Mouse (Mus musculus): ENCODE measurements around the gene Yif1a. TPM values are rescaled to one million over a fixed set of nuclear protein-coding genes. Genes with fewer than 3 reads are reported as not detected.

Yif1a gene
- polyA plus RNA-seq, 1 experiment from 2014 or later = 67.3 TPM

- Histone ChIP-seq H3K36me3 (peaks cover 60% of the 10 kb centered on the region), H3K9ac (no peak overlapping the region)
- WGBS = 50% methylated on average over 4 of the region's 4 CpGs
These were observed 20.4 kb downstream of the Yif1a start for GRCm38 (mm10) chr19:5108702-5109101.

DNA sequence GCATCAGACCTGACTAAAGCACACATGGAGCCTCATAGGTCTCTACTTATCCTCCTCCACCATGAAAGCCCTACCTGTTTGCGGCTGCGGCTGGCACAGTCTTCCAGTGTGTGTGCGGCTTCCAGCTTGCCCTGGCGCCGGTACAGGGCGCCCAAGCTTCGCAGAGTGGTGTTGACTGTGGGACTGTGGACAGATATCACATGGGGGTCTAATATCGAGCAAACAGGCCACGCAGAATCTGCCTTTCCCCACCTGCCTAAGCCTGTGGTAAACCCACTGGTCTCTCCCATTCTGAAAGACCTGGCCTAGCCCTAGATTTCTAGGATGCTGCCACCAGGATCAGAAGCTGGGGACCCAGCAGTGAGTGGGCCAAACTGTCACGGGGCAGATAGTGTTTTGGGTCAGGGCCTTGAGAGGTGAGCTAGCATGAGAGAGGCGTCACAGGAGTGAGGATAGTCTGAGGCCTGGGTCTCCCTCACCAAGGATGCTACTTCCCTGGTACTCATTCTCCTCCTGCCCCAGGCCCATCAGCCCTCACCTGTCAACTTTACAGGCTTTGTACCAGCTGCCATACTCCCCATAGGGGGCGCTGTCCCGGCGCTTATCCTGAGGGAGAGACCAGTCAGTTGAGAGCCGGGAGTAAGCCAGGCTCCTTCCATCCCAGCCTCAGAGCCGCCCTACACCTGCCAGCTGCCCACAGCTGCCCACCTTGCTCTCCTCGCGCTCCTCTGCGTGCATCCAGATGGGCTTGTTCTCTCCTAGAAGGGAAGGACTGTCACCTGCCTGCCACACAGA, 21.5 kb downstream of the Yif1a start:
- Histone ChIP-seq H3K27me3 (no peaks in the 10 kb centered on the region), H3K27ac (no peak overlapping the region), H3K36me3 (peaks cover 52% of the 10 kb centered on the region), H3K9ac (no peak overlapping the region; the same call in 1 of the 2 replicates), H3K4me1 (peaks cover 10% of the 10 kb centered on the region), H3K4me2 (replicated peaks) (no peak overlapping the region), H3K4me3 (no peak overlapping the region), H3K9me3 (no peaks in the 10 kb centered on the region)
- no peak for ATAC-seq (ENCODE audit: insufficient number of reproducible peaks, insufficient read depth, low FRiP score, low TSS enrichment)
- 76% methylated on average over 19 of the region's 19 CpGs for WGBS

More at GRCm38 (mm10) chr19:5108702-5109101, 20.4 kb downstream of the Yif1a start:
- no peak for ATAC-seq (ENCODE audit: insufficient number of reproducible peaks, insufficient read depth, low FRiP score, low TSS enrichment)
- Histone ChIP-seq H3K27me3 (no peaks in the 10 kb centered on the region), H3K27ac (no peak overlapping the region), H3K4me1 (peaks cover 12% of the 10 kb centered on the region), H3K4me3 (no peak overlapping the region), H3K9me3 (no peaks in the 10 kb centered on the region), H3K4me2 (replicated peaks) (no peak overlapping the region)

DNA sequence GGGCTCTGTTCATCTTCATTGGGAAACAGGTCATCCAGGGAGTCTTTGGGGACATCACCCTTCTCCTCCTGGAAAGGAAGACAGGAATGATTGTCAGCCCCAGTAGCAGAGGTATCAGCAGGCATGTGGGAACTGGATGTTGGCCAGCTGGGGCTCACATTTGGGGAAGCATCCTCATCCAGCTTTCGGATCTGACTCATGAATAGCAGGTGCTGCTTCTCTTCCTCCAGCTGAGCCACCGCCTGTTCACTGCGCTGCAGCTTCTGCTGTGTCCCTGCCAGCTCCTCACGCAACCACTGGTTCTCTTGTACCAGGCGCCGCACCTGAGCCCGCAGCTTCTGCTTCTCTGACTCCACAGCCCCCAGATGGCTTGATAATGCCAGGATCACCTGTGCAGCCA, 25.4 kb downstream of the Yif1a start:
- WGBS = 94% methylated on average over 7 of the region's 7 CpGs
- no peak overlapping the region for H3K4me3 ChIP-seq
- H3K9me3 ChIP-seq = no peaks in the 10 kb centered on the region
- no peak overlapping the region for H3K27ac ChIP-seq
- H3K36me3 ChIP-seq = peaks cover 44% of the 10 kb centered on the region
- H3K9ac ChIP-seq = no peak overlapping the region
- H3K27me3 ChIP-seq = no peaks in the 10 kb centered on the region
- no peak overlapping the region for H3K4me2 ChIP-seq (replicated peaks)
- peaks cover 16% of the 10 kb centered on the region for H3K4me1 ChIP-seq
- ATAC-seq (ENCODE audit: insufficient number of reproducible peaks, insufficient read depth, low FRiP score, low TSS enrichment) = no peak

- H3K4me2 ChIP-seq (replicated peaks) = peak overlapping the region; percentile 89
- WGBS = under 1% methylated on average over 77 of the region's 83 CpGs
These were observed 29.4 kb downstream of the Yif1a start for GRCm38 (mm10) chr19:5117494-5118383.

DNA sequence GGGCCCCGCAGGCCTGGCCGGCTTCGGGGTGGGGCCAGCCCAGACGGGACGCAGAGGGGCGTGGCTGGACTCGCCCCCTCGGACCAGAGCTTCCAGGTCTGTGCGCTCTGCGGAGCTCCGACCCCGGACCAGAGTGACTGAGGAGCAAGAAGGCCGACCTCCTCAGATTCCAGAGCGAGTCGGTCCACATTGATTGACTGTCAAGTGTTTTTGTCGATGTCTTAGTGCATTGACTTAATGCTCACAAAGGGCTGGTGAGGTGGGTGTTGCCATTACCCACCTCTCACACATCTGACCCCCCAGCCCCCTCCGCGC, 30.0 kb downstream of the Yif1a start, which contains the start of gene Klc2:
Klc2 (minus strand) TSS at position 177 of the 315 bp plus-strand sequence.
- WGBS = 1% methylated on average over 18 of the region's 18 CpGs
- Histone ChIP-seq H3K4me3 (peak within 1 kb of the TSS; percentile 77), H3K27ac (peak within 1 kb of the TSS; percentile 92), H3K4me2 (replicated peaks) (peak within 1 kb of the TSS; percentile 89), H3K4me1 (peaks cover 19% of the 10 kb centered on the region), H3K9ac (peak within 1 kb of the TSS; percentile 74), H3K9me3 (no peaks in the 10 kb centered on the region), H3K27me3 (no peaks in the 10 kb centered on the region), H3K36me3 (peaks cover 4% of the 10 kb centered on the region; the same call in 1 of the 2 replicates)
- ATAC-seq (ENCODE audit: insufficient number of reproducible peaks, insufficient read depth, low FRiP score, low TSS enrichment) = peak; percentile 92

More at GRCm38 (mm10) chr19:5117494-5118383, 29.4 kb downstream of the Yif1a start:
- ATAC-seq (ENCODE audit: insufficient number of reproducible peaks, insufficient read depth, low FRiP score, low TSS enrichment) = peak; percentile 77
- peak overlapping the region; percentile 74 for H3K9ac ChIP-seq
- peak overlapping the region; percentile 77 for H3K4me3 ChIP-seq
- peak overlapping the region; percentile 92 for H3K27ac ChIP-seq
- H3K4me1 ChIP-seq = peaks cover 19% of the 10 kb centered on the region
- no peaks in the 10 kb centered on the region for H3K27me3 ChIP-seq
- H3K9me3 ChIP-seq = no peaks in the 10 kb centered on the region
- peaks cover 6% of the 10 kb centered on the region for H3K36me3 ChIP-seq

DNA sequence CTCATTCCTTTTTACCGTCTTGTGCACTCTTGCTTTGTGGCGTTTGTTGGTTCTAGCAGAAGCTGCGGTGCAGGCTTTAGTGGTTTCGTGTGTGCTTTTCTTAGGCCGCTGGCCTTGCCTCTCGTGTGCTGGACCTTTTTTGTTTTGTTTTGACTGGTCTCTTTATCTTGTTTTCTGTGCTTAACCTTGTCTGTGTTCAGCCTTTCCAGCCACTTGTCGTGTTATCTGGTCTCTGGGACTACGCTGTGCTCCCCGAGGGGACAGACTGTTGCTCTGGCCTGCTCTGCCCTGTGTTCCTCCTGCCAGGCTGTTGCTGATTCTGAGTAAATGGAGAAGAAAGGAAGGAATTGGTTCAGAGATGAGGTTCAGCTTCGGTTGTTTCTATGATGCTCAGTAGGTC, 34.2 kb downstream of the Yif1a start:
- no peaks in the 10 kb centered on the region for H3K27me3 ChIP-seq
- no peaks in the 10 kb centered on the region for H3K36me3 ChIP-seq
- no peak overlapping the region for H3K4me3 ChIP-seq
- no peak overlapping the region for H3K9ac ChIP-seq
- 80% methylated on average over 10 of the region's 10 CpGs for WGBS
- H3K27ac ChIP-seq = no peak overlapping the region
- H3K4me1 ChIP-seq = peaks cover 10% of the 10 kb centered on the region
- ATAC-seq (ENCODE audit: insufficient number of reproducible peaks, insufficient read depth, low FRiP score, low TSS enrichment) = no peak
- no peak overlapping the region for H3K4me2 ChIP-seq (replicated peaks)
- no peaks in the 10 kb centered on the region for H3K9me3 ChIP-seq

DNA sequence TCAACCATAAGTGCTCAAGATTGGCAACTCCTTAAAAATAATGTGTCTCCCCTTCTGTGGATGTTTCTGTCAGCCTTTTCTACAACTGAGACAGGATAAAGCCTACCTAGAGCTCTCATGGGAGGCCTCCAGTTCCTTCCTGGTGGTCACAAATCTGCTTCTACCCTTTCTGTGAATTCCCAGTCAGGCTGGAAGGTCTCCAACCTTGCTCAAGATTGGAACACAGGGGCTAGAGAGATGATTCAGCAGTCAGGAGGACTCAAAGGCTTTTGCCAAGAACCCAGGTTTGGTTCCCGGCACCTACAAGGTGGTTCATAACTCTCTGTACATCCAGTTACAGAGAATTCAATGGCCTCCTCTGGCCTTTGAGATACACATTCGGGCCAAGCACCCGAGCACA, 34.9 kb downstream of the Yif1a start:
- WGBS = 87% methylated on average over 3 of the region's 3 CpGs
- Histone ChIP-seq H3K27me3 (no peaks in the 10 kb centered on the region), H3K4me3 (no peak overlapping the region), H3K4me1 (peaks cover 9% of the 10 kb centered on the region; the same call in 1 of the 2 replicates), H3K9ac (no peak overlapping the region), H3K4me2 (replicated peaks) (no peak overlapping the region), H3K9me3 (no peaks in the 10 kb centered on the region), H3K27ac (no peak overlapping the region), H3K36me3 (no peaks in the 10 kb centered on the region)
- no peak for ATAC-seq (ENCODE audit: insufficient number of reproducible peaks, insufficient read depth, low FRiP score, low TSS enrichment)

GRCm38 (mm10) chr19:5124055-5124614, 35.8 kb downstream of the Yif1a start:
- H3K9ac ChIP-seq = no peak overlapping the region
- H3K27me3 ChIP-seq = no peaks in the 10 kb centered on the region
- ATAC-seq (ENCODE audit: insufficient number of reproducible peaks, insufficient read depth, low FRiP score, low TSS enrichment) = no peak
- no peak overlapping the region for H3K27ac ChIP-seq
- WGBS = 72% methylated on average over 7 of the region's 7 CpGs
- no peaks in the 10 kb centered on the region for H3K9me3 ChIP-seq
- H3K36me3 ChIP-seq = no peaks in the 10 kb centered on the region
- H3K4me3 ChIP-seq = no peak overlapping the region
- no peak overlapping the region for H3K4me2 ChIP-seq (replicated peaks)
- no peaks in the 10 kb centered on the region for H3K4me1 ChIP-seq

GRCm38 (mm10) chr19:5129770-5130169, 41.4 kb downstream of the Yif1a start:
- no peak overlapping the region for H3K27ac ChIP-seq
- no peaks in the 10 kb centered on the region for H3K27me3 ChIP-seq
- H3K9ac ChIP-seq = no peak overlapping the region
- no peak overlapping the region for H3K4me3 ChIP-seq
- H3K4me2 ChIP-seq (replicated peaks) = no peak overlapping the region
- H3K36me3 ChIP-seq = peaks cover 15% of the 10 kb centered on the region
- ATAC-seq (ENCODE audit: insufficient number of reproducible peaks, insufficient read depth, low FRiP score, low TSS enrichment) = no peak
- no peaks in the 10 kb centered on the region for H3K4me1 ChIP-seq
- H3K9me3 ChIP-seq = no peaks in the 10 kb centered on the region
- 47% methylated on average over 1 of the region's 1 CpGs for WGBS

DNA sequence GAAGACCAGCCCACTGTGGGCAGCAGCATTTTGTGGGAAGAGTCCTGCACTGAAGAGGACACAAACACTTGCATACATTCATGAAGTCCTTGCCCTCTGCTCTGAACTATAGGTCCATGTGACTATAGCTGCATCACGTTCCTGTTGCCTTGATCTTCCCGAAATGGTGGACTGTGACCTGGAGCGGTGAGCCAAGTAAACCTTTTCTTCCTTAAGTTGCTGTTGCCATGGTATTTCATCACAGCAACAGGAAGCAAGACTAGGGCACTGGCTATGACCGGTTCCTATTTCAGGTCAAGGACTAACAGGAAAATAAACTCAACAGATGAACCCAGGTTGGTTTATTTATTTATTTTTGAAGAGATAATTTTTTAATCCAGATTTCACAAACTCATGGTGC, 42.9 kb downstream of the Yif1a start:
- Histone ChIP-seq H3K9ac (no peak overlapping the region), H3K27ac (no peak overlapping the region), H3K4me2 (replicated peaks) (no peak overlapping the region), H3K4me3 (no peak overlapping the region), H3K4me1 (no peaks in the 10 kb centered on the region), H3K9me3 (no peaks in the 10 kb centered on the region), H3K27me3 (no peaks in the 10 kb centered on the region), H3K36me3 (peaks cover 26% of the 10 kb centered on the region)
- WGBS = 74% methylated on average over 4 of the region's 4 CpGs
- ATAC-seq (ENCODE audit: insufficient number of reproducible peaks, insufficient read depth, low FRiP score, low TSS enrichment) = no peak

GRCm38 (mm10) chr19:5139640-5140039, 51.3 kb downstream of the Yif1a start:
- Histone ChIP-seq H3K27ac (no peak overlapping the region), H3K4me3 (no peak overlapping the region), H3K36me3 (peaks cover 59% of the 10 kb centered on the region), H3K9ac (no peak overlapping the region), H3K27me3 (no peaks in the 10 kb centered on the region), H3K4me2 (replicated peaks) (no peak overlapping the region), H3K4me1 (no peaks in the 10 kb centered on the region), H3K9me3 (no peaks in the 10 kb centered on the region)
- ATAC-seq (ENCODE audit: insufficient number of reproducible peaks, insufficient read depth, low FRiP score, low TSS enrichment) = no peak
- WGBS = 0% methylated on average over 2 of the region's 2 CpGs
